ENCODE assay signal across 10 mouse cellular contexts in the genomic region with DNA sequence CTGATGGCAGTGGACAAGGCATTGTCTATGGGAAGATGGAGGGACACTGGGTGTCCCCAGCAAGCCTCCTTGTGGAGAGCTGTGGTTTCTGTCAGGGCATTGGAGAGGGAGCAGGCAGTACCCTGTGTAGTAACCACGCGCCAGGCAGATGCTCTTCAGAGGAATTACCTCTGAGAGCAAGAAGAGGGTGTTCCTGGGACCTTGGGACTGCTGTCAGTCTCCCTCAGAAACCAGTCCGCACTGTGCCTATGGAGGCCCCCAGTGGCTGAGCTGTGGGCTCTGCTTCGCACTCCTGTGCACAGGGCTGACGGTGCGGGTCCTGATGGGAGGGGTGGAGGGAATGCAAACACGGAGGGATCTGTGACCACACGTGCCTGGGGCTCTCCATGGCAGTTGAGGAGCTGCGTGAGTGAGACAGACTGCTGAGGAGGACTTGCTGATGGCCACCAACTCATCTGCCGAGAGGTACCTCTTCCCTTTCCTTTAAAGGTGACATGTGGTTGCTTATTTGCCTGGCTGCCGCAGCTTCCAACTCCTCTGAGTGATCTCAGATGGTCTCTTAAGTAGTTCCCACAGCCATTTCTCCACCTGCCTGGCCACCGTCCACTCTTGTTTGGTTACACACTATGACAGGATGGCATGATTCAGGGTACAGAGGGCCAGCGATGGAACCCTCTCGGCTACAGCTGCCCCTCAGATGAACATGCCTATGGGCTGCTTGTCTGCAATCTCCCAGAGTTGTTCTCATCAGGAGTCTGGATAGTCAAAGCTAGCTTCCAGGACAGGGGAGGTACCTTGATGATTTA. TPM values are rescaled to one million over a fixed set of nuclear protein-coding genes. Genes with fewer than 3 reads are reported as not detected.
DNase-seq lines count a peak whose midpoint lies in the region; ATAC-seq and TF ChIP-seq lines count a peak whose summit lies in the region.
"Had no signal": no experiment of that assay in that cellular context is flagged by ENCODE, and none has a peak within 500 bp of the region (broad histone marks: within the 10 kb centered on the region; RNA-seq: fewer than 3 reads in every experiment).

No protein-coding gene starts in this region.

- ATAC-seq in forebrain, embryonic 13.5 days: peak; percentile 62
- ATAC-seq: intestine, embryonic 15.5 days had no signal

- peak overlapping the region; percentile 66 for H3K4me3 ChIP-seq in layer of hippocampus, adult 2 months
- H3K4me3 ChIP-seq in forebrain, embryonic 13.5 days: peak overlapping the region; percentile 48
- H3K4me3 ChIP-seq: intestine, embryonic 15.5 days; limb, embryonic 13.5 days had no signal

- peak overlapping the region; percentile 71 for H3K4me2 ChIP-seq in forebrain, embryonic 13.5 days
- H3K4me2 ChIP-seq: intestine, embryonic 15.5 days; limb, embryonic 13.5 days had no signal

- intact Hi-C loops in left cerebral cortex, postnatal 4 days (cut with DNase I): loop anchor here (10.0 kb wide), 3 partner anchors 248 to 828 kb away; no protein-coding TSS in a partner anchor

- DNase-seq in layer of hippocampus, adult 2 months (ENCODE audit: low spot score in 2 of 2): no peak
- no peak for DNase-seq in layer of hippocampus, adult 9-10 months (ENCODE audit: low spot score)
- peak; percentile 33 for DNase-seq in left cerebral cortex, postnatal 4 days
- peak; percentile 72 to 80 for DNase-seq in right cerebral cortex, postnatal 10 days (ENCODE audit: low spot score in 2 of 2)
- no peak for DNase-seq in ovary, postnatal 14 days (ENCODE audit: low spot score)
- DNase-seq in spleen, postnatal 4 days (ENCODE audit: low spot score in 2 of 2): no peak
- DNase-seq in yolk sac, embryonic 10.5 days (ENCODE audit: low spot score): no peak

- H3K4me1 ChIP-seq in forebrain, embryonic 13.5 days: peaks cover 55% of the 10 kb centered on the region
- H3K4me1 ChIP-seq: intestine, embryonic 15.5 days had no signal

- H3K36me3 ChIP-seq in forebrain, embryonic 13.5 days (ENCODE audit: poor library complexity, severe bottlenecking): no peaks in the 10 kb centered on the region
- H3K36me3 ChIP-seq: intestine, embryonic 15.5 days; limb, embryonic 13.5 days had no signal

- no peaks in the 10 kb centered on the region for H3K9me3 ChIP-seq in forebrain, embryonic 13.5 days (replicated peaks)
- H3K9me3 ChIP-seq: intestine, embryonic 15.5 days; limb, embryonic 13.5 days had no signal

- H3K9ac ChIP-seq in forebrain, embryonic 13.5 days: peak overlapping the region; percentile 74
- H3K9ac ChIP-seq: intestine, embryonic 15.5 days; limb, embryonic 13.5 days had no signal

- WGBS in forebrain, embryonic 13.5 days: 15% methylated on average over 14 of the region's 14 CpGs

- peaks cover 51% of the 10 kb centered on the region for H3K27me3 ChIP-seq in forebrain, embryonic 13.5 days

- peak overlapping the region; percentile 99 for H3K27ac ChIP-seq in layer of hippocampus, adult 2 months
- H3K27ac ChIP-seq in forebrain, embryonic 13.5 days: peak overlapping the region; percentile 95
- H3K27ac ChIP-seq: intestine, embryonic 15.5 days; limb, embryonic 13.5 days had no signal

- TF ChIP-seq CTCF in layer of hippocampus, adult 2 months (conservative IDR thresholded peaks at IDR 0.05): peak; percentile 41

RNA-seq across cellular contexts. Expression of a gene that starts 5.1 kb away (rescaled TPM):
- 100 to 1,000 TPM; 228 to 229 TPM for total RNA-seq in layer of hippocampus, adult 2 months (2021)
- polyA plus RNA-seq in forebrain, embryonic 13.5 days (2015; fragmentation: Nextera tagmentation; extraction: Ambion mirVana): 116 and 131 TPM in 2 replicates
- 100 to 1,000 TPM; 267 to 283 TPM for total RNA-seq in left cerebral cortex, postnatal 4 days (2021)

Comparison
In these comparisons a context has a peak if more than half of its experiments do, and no peak if none do; other contexts are left out.
1. DNase-seq: peak in left cerebral cortex, postnatal 4 days (single experiment) and right cerebral cortex, postnatal 10 days (2 of 2); none in layer of hippocampus, adult 2 months (0 of 2), layer of hippocampus, adult 9-10 months (single experiment), ovary, postnatal 14 days (single experiment), spleen, postnatal 4 days (0 of 2) and yolk sac, embryonic 10.5 days (single experiment).